In genomic region chr3:130283011-130283760, GRCm38 (mm10) we compare ENCODE assay signal across 15 mouse cellular contexts.
DNase-seq lines count a peak whose midpoint lies in the region; ATAC-seq and TF ChIP-seq lines count a peak whose summit lies in the region.
"Had no signal": no experiment of that assay in that cellular context is flagged by ENCODE, and none has a peak within 500 bp of the region (broad histone marks: within the 10 kb centered on the region; RNA-seq: fewer than 3 reads in every experiment).

No protein-coding gene starts in this region.

- H3K27ac ChIP-seq in embryonic facial prominence, embryonic 12.5 days = 0 out of 2 replicates have a peak overlapping the region, but pooled peaks have one; percentile 7
- H3K27ac ChIP-seq in embryonic facial prominence, embryonic 10.5 days (replicated peaks) = no peak overlapping the region
- H3K27ac ChIP-seq in kidney, embryonic 15.5 days = peak overlapping the region; percentile 19; the same call in 1 of the 2 replicates
- H3K27ac ChIP-seq in stomach, embryonic 16.5 days (ENCODE audit: low read length) = peak overlapping the region; percentile 20; the same call in 1 of the 2 replicates
- H3K27ac ChIP-seq in stomach, postnatal 0 days (replicated peaks) = no peak overlapping the region; the same call in 1 of the 2 replicates
- 0 out of 2 replicates have a peak overlapping the region, but pooled peaks have one; percentile 12 for H3K27ac ChIP-seq in midbrain, postnatal 0 days (ENCODE audit: low read depth, low read length)
- H3K27ac ChIP-seq: embryonic facial prominence, embryonic 15.5 days; heart, embryonic 13.5 days had no signal

- WGBS in embryonic facial prominence, embryonic 12.5 days = 55% methylated on average over 11 of the region's 11 CpGs
- 65% methylated on average over 11 of the region's 11 CpGs for WGBS in embryonic facial prominence, embryonic 10.5 days
- 53% methylated on average over 11 of the region's 11 CpGs for WGBS in kidney, embryonic 15.5 days
- WGBS in stomach, embryonic 16.5 days = 50% methylated on average over 11 of the region's 11 CpGs
- WGBS in stomach, postnatal 0 days = 43% methylated on average over 11 of the region's 11 CpGs
- WGBS in midbrain, postnatal 0 days = 48% methylated on average over 11 of the region's 11 CpGs

- no peak overlapping the region for H3K4me3 ChIP-seq in embryonic facial prominence, embryonic 12.5 days
- H3K4me3 ChIP-seq in embryonic facial prominence, embryonic 10.5 days = no peak overlapping the region
- H3K4me3 ChIP-seq in kidney, embryonic 15.5 days (replicated peaks) = no peak overlapping the region
- H3K4me3 ChIP-seq in stomach, embryonic 16.5 days (replicated peaks; ENCODE audit: low read length) = no peak overlapping the region
- H3K4me3 ChIP-seq in stomach, postnatal 0 days (ENCODE audit: low read depth, low read length) = no peak overlapping the region
- H3K4me3 ChIP-seq in midbrain, postnatal 0 days (ENCODE audit: low read depth, low read length) = no peak overlapping the region
- H3K4me3 ChIP-seq: embryonic facial prominence, embryonic 15.5 days; heart, embryonic 13.5 days had no signal

- no peaks in the 10 kb centered on the region; the same call in 1 of the 2 replicates for H3K4me1 ChIP-seq in embryonic facial prominence, embryonic 12.5 days
- H3K4me1 ChIP-seq in embryonic facial prominence, embryonic 10.5 days = peaks cover 23% of the 10 kb centered on the region; the same call in 1 of the 2 replicates
- 0 out of 2 replicates have a peak, but pooled peaks cover 7% of the 10 kb centered on the region for H3K4me1 ChIP-seq in kidney, embryonic 15.5 days
- no peaks in the 10 kb centered on the region; the same call in 1 of the 2 replicates for H3K4me1 ChIP-seq in stomach, embryonic 16.5 days (ENCODE audit: control insufficient read depth, insufficient read depth, low read length)
- no peaks in the 10 kb centered on the region for H3K4me1 ChIP-seq in stomach, postnatal 0 days (replicated peaks; ENCODE audit: control insufficient read depth, insufficient read depth)
- H3K4me1 ChIP-seq in midbrain, postnatal 0 days (ENCODE audit: insufficient read depth, low read length) = peaks cover 8% of the 10 kb centered on the region; the same call in 1 of the 2 replicates
- H3K4me1 ChIP-seq: embryonic facial prominence, embryonic 15.5 days had no signal

- no peak for DNase-seq in embryonic facial prominence, embryonic 10.5 days (ENCODE audit: low spot score)
- no peak for DNase-seq in kidney, postnatal 25 days
- DNase-seq in stomach, postnatal 0 days (ENCODE audit: low spot score) = no peak
- DNase-seq in midbrain, postnatal 0 days (ENCODE audit: low spot score) = no peak
- DNase-seq: cerebellum, adult 9-11 months; gastrocnemius, postnatal 14 days; kidney, postnatal 14 days; right cerebral cortex, adult 18-20 months; spleen, adult 18-20 months had no signal

- H3K27me3 ChIP-seq in embryonic facial prominence, embryonic 12.5 days = no peaks in the 10 kb centered on the region
- no peaks in the 10 kb centered on the region for H3K27me3 ChIP-seq in embryonic facial prominence, embryonic 10.5 days (replicated peaks; ENCODE audit: low read depth, poor library complexity, severe bottlenecking)
- H3K27me3 ChIP-seq in kidney, embryonic 15.5 days = no peaks in the 10 kb centered on the region
- H3K27me3 ChIP-seq in stomach, embryonic 16.5 days (ENCODE audit: control insufficient read depth, insufficient read depth, low read length) = no peaks in the 10 kb centered on the region
- H3K27me3 ChIP-seq in stomach, postnatal 0 days (ENCODE audit: control insufficient read depth, insufficient read depth, low read length) = no peaks in the 10 kb centered on the region
- no peaks in the 10 kb centered on the region for H3K27me3 ChIP-seq in midbrain, postnatal 0 days (ENCODE audit: insufficient read depth, low read length)
- H3K27me3 ChIP-seq: embryonic facial prominence, embryonic 15.5 days; heart, embryonic 13.5 days had no signal

- no peak overlapping the region for H3K4me2 ChIP-seq in embryonic facial prominence, embryonic 12.5 days (replicated peaks)
- H3K4me2 ChIP-seq in kidney, embryonic 15.5 days = no peak overlapping the region
- no peak overlapping the region for H3K4me2 ChIP-seq in stomach, embryonic 16.5 days (ENCODE audit: low read depth, low read length)
- H3K4me2 ChIP-seq in stomach, postnatal 0 days (replicated peaks; ENCODE audit: low read depth) = no peak overlapping the region
- H3K4me2 ChIP-seq in midbrain, postnatal 0 days (ENCODE audit: low read depth, low read length, poor library complexity, severe bottlenecking) = no peak overlapping the region
- H3K4me2 ChIP-seq: embryonic facial prominence, embryonic 15.5 days; heart, embryonic 13.5 days had no signal

- TF ChIP-seq CTCF in stomach, postnatal 0 days (IDR thresholded peaks at IDR 0.05; ENCODE audit: low read depth) = no peak
- TF ChIP-seq CTCF in midbrain, postnatal 0 days (IDR thresholded peaks at IDR 0.05) = no peak

- ATAC-seq in embryonic facial prominence, embryonic 12.5 days (ENCODE audit: insufficient number of reproducible peaks, insufficient read depth, low FRiP score, low TSS enrichment) = no peak
- ATAC-seq in kidney, embryonic 15.5 days (replicated peaks; ENCODE audit: low FRiP score) = no peak
- ATAC-seq in stomach, embryonic 16.5 days (ENCODE audit: insufficient read depth, low FRiP score) = 0 out of 2 replicates have a peak, but pooled peaks have one; percentile 37
- ATAC-seq in stomach, postnatal 0 days (ENCODE audit: low FRiP score, low TSS enrichment) = no peak
- no peak for ATAC-seq in midbrain, postnatal 0 days (ENCODE audit: low FRiP score)
- ATAC-seq in monocyte, adult 5-6 weeks (replicated peaks; ENCODE audit: insufficient number of reproducible peaks, low FRiP score, low TSS enrichment, poor library complexity, severe bottlenecking) = no peak

- H3K36me3 ChIP-seq in embryonic facial prominence, embryonic 12.5 days = no peaks in the 10 kb centered on the region
- H3K36me3 ChIP-seq in embryonic facial prominence, embryonic 10.5 days (replicated peaks) = no peaks in the 10 kb centered on the region
- no peaks in the 10 kb centered on the region for H3K36me3 ChIP-seq in kidney, embryonic 15.5 days
- H3K36me3 ChIP-seq in stomach, embryonic 16.5 days (ENCODE audit: control insufficient read depth, insufficient read depth, low read length) = no peaks in the 10 kb centered on the region
- H3K36me3 ChIP-seq in stomach, postnatal 0 days (ENCODE audit: control insufficient read depth, insufficient read depth, low read length) = no peaks in the 10 kb centered on the region
- no peaks in the 10 kb centered on the region for H3K36me3 ChIP-seq in midbrain, postnatal 0 days (ENCODE audit: insufficient read depth, low read length)
- H3K36me3 ChIP-seq: embryonic facial prominence, embryonic 15.5 days; heart, embryonic 13.5 days had no signal

- H3K9me3 ChIP-seq in embryonic facial prominence, embryonic 12.5 days = no peaks in the 10 kb centered on the region
- no peaks in the 10 kb centered on the region for H3K9me3 ChIP-seq in embryonic facial prominence, embryonic 10.5 days
- no peaks in the 10 kb centered on the region for H3K9me3 ChIP-seq in kidney, embryonic 15.5 days (replicated peaks)
- no peaks in the 10 kb centered on the region for H3K9me3 ChIP-seq in stomach, embryonic 16.5 days (replicated peaks; ENCODE audit: control insufficient read depth, low read length)
- H3K9me3 ChIP-seq in stomach, postnatal 0 days (ENCODE audit: control insufficient read depth, low read length) = no peaks in the 10 kb centered on the region
- no peaks in the 10 kb centered on the region for H3K9me3 ChIP-seq in midbrain, postnatal 0 days (ENCODE audit: low read length)
- H3K9me3 ChIP-seq: embryonic facial prominence, embryonic 15.5 days; heart, embryonic 13.5 days had no signal

- no peak overlapping the region for H3K9ac ChIP-seq in embryonic facial prominence, embryonic 12.5 days
- H3K9ac ChIP-seq in kidney, embryonic 15.5 days = no peak overlapping the region
- H3K9ac ChIP-seq in stomach, embryonic 16.5 days (ENCODE audit: low read length) = no peak overlapping the region
- H3K9ac ChIP-seq in stomach, postnatal 0 days (ENCODE audit: low read length) = no peak overlapping the region
- H3K9ac ChIP-seq in midbrain, postnatal 0 days (replicated peaks; ENCODE audit: low read length, poor library complexity, severe bottlenecking) = no peak overlapping the region
- H3K9ac ChIP-seq: embryonic facial prominence, embryonic 15.5 days; heart, embryonic 13.5 days had no signal

- TF ChIP-seq EP300 in stomach, postnatal 0 days (optimal IDR thresholded peaks at IDR 0.05) = no peak

Comparison
In these comparisons a context has a peak if more than half of its experiments do, and no peak if none do; other contexts are left out.
1. H3K27ac ChIP-seq: peak in embryonic facial prominence, embryonic 12.5 days (single experiment), kidney, embryonic 15.5 days (single experiment), stomach, embryonic 16.5 days (single experiment) and midbrain, postnatal 0 days (single experiment); none in embryonic facial prominence, embryonic 10.5 days (single experiment) and stomach, postnatal 0 days (single experiment).